8 mouse cellular contexts compared by ENCODE assay signal in the genomic region with DNA sequence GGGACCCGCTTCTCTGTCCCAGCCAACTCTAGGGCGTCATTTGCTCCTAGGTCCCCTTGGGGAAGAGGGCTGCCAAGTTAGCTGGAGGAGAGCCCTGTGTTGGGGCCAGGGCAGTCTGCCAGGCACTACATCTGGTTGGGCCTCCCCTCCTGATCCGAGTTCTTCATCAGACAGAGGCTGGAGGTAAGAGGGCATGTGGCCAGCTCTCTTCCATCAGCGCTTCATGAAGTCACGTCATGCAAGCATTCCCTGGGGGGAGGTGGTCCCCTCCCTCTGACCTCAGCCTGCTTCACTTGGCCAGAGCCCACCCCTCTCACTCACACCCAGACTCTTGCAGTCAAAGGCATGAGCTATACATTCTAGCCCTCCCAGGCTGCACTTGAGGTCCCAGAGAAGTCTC. TPM values are rescaled to one million over a fixed set of nuclear protein-coding genes. Genes with fewer than 3 reads are reported as not detected.
A peak's percentile ranks its signal among the peaks of the same experiment; 100 is the strongest.
DNase-seq lines count a peak whose midpoint lies in the region; ATAC-seq and TF ChIP-seq lines count a peak whose summit lies in the region.

No protein-coding gene starts in this region.

- peaks cover 42% of the 10 kb centered on the region for H3K4me1 ChIP-seq in lung, embryonic 14.5 days (ENCODE audit: insufficient read depth)
- H3K4me1 ChIP-seq in lung, adult 2 months (ENCODE audit: control insufficient read depth, insufficient read depth, low read length): peaks cover 12% of the 10 kb centered on the region
- peaks cover 7% of the 10 kb centered on the region for H3K4me1 ChIP-seq in forebrain, embryonic 16.5 days (replicated peaks; ENCODE audit: control insufficient read depth, insufficient read depth, low read length)
- H3K4me1 ChIP-seq in heart, embryonic 15.5 days (replicated peaks): peaks cover 76% of the 10 kb centered on the region

- no peak overlapping the region for H3K9ac ChIP-seq in lung, embryonic 14.5 days
- H3K9ac ChIP-seq in forebrain, embryonic 16.5 days (replicated peaks; ENCODE audit: low read depth, low read length): no peak overlapping the region
- no peak overlapping the region for H3K9ac ChIP-seq in heart, embryonic 15.5 days

- no peak for TF ChIP-seq POLR2A in lung, adult 2 months (IDR thresholded peaks at IDR 0.05; ENCODE audit: borderline replicate concordance, extremely low read depth, low read depth, low read length)

- peak; percentile 92 for ATAC-seq in lung, embryonic 14.5 days (ENCODE audit: insufficient read depth)
- peak; percentile 58 for ATAC-seq in forebrain, embryonic 16.5 days
- peak; percentile 90 for ATAC-seq in heart, embryonic 15.5 days (replicated peaks; ENCODE audit: insufficient number of reproducible peaks, insufficient read depth, low FRiP score, low read depth)

- H3K36me3 ChIP-seq in lung, embryonic 14.5 days (ENCODE audit: insufficient read depth): no peaks in the 10 kb centered on the region
- H3K36me3 ChIP-seq in forebrain, embryonic 16.5 days (ENCODE audit: control insufficient read depth, insufficient read depth): no peaks in the 10 kb centered on the region
- H3K36me3 ChIP-seq in heart, embryonic 15.5 days: no peaks in the 10 kb centered on the region

- 26% methylated on average over 5 of the region's 5 CpGs for WGBS in lung, embryonic 14.5 days
- 19% methylated on average over 5 of the region's 5 CpGs for WGBS in lung, adult 2 months
- 34% methylated on average over 5 of the region's 5 CpGs for WGBS in forebrain, embryonic 16.5 days
- WGBS in heart, embryonic 15.5 days: 12% methylated on average over 5 of the region's 5 CpGs

- no peak for TF ChIP-seq CTCF in lung, embryonic 14.5 days (IDR thresholded peaks at IDR 0.05; ENCODE audit: low read depth)
- no peak for TF ChIP-seq CTCF in lung, adult 2 months (IDR thresholded peaks at IDR 0.05; ENCODE audit: insufficient read depth, low read length)

- H3K27ac ChIP-seq in lung, embryonic 14.5 days (ENCODE audit: low read depth): peak overlapping the region; percentile 26; the same call in 1 of the 2 replicates
- H3K27ac ChIP-seq in forebrain, embryonic 16.5 days (ENCODE audit: low read length): no peak overlapping the region
- peak overlapping the region; percentile 86 for H3K27ac ChIP-seq in heart, embryonic 15.5 days

- no peak overlapping the region for H3K4me2 ChIP-seq in lung, embryonic 14.5 days
- no peak overlapping the region for H3K4me2 ChIP-seq in forebrain, embryonic 16.5 days (ENCODE audit: low read length)
- H3K4me2 ChIP-seq in heart, embryonic 15.5 days: peak overlapping the region; percentile 29; the same call in 1 of the 2 replicates

- no peaks in the 10 kb centered on the region for H3K27me3 ChIP-seq in lung, embryonic 14.5 days (ENCODE audit: insufficient read depth, low read length)
- H3K27me3 ChIP-seq in forebrain, embryonic 16.5 days (replicated peaks; ENCODE audit: control insufficient read depth, insufficient read depth, low read length): no peaks in the 10 kb centered on the region
- no peaks in the 10 kb centered on the region for H3K27me3 ChIP-seq in heart, embryonic 15.5 days

- peak; percentile 93 for DNase-seq in lung, embryonic 14.5 days
- no peak for DNase-seq in lung, adult 2 months
- DNase-seq in lung, postnatal 36 days: peak; percentile 62
- no peak for DNase-seq in left cerebral cortex, adult 8-10 months (ENCODE audit: low spot score in 2 of 2)
- DNase-seq in thymus, postnatal 0 days (ENCODE audit: low spot score): no peak
- no peak for DNase-seq in layer of hippocampus, postnatal 36 days

- no peaks in the 10 kb centered on the region for H3K9me3 ChIP-seq in lung, embryonic 14.5 days (ENCODE audit: low read depth, low read length)
- H3K9me3 ChIP-seq in forebrain, embryonic 16.5 days (ENCODE audit: control insufficient read depth, low read length): no peaks in the 10 kb centered on the region
- no peaks in the 10 kb centered on the region for H3K9me3 ChIP-seq in heart, embryonic 15.5 days (replicated peaks)

- no peak overlapping the region for H3K4me3 ChIP-seq in lung, embryonic 14.5 days (ENCODE audit: low read depth, low read length)
- no peak overlapping the region for H3K4me3 ChIP-seq in lung, adult 2 months (replicated peaks; ENCODE audit: extremely low read depth, low read depth, low read length)
- no peak overlapping the region for H3K4me3 ChIP-seq in forebrain, embryonic 16.5 days (replicated peaks; ENCODE audit: low read length)
- no peak overlapping the region for H3K4me3 ChIP-seq in heart, embryonic 15.5 days

RNA-seq across cellular contexts. Expression of a gene that starts 25.8 kb away (rescaled TPM):
- polyA plus RNA-seq in lung, embryonic 14.5 days (2014; fragmentation: Nextera tagmentation; extraction: Ambion mirVana): 10.2 and 12.0 TPM in 2 replicates
- polyA plus RNA-seq in lung, adult 2 months (2012; rRNA removed): 36.9 and 40.9 TPM in 2 replicates
- polyA plus RNA-seq in forebrain, embryonic 16.5 days (2015; fragmentation: Nextera tagmentation; extraction: Ambion mirVana): 2.1 and 2.2 TPM in 2 replicates
- 5.3 and 7.2 TPM in 2 replicates for polyA plus RNA-seq in heart, embryonic 15.5 days (2015; fragmentation: Nextera tagmentation; extraction: Ambion mirVana)
- total RNA-seq in left cerebral cortex, adult 8-10 months (2022): 10 to 100 TPM; 29.9 to 33.2 (median 31.8) TPM
- polyA plus RNA-seq in thymus, postnatal 0 days (2015; fragmentation: Nextera tagmentation; extraction: Ambion mirVana): 2.0 and 2.6 TPM in 2 replicates
- 10 to 100 TPM; 32.8 to 38.8 TPM for total RNA-seq in layer of hippocampus, postnatal 36 days (2021)

Comparison
In these comparisons a context has a peak if more than half of its experiments do, and no peak if none do; other contexts are left out.
1. DNase-seq: peak in lung, embryonic 14.5 days (single experiment) and lung, postnatal 36 days (single experiment); none in lung, adult 2 months (single experiment), left cerebral cortex, adult 8-10 months (0 of 2), thymus, postnatal 0 days (single experiment) and layer of hippocampus, postnatal 36 days (0 of 2).
2. Peak in every context shown above with its lines, with median percentiles within 50 percentile points of each other: ATAC-seq.